Mouse (Mus musculus) liver, adult 2 months (tissue): ENCODE measurements at regions not wholly inside any gene's neighbourhood (a gene's known extent, or its start where the extent isn't known, plus 50 kb on each side); places are given as distances from the start of the nearest gene placed in this dataset.

Experiments used
- CTCF ChIP-seq: fragments of 200-500 bp; IDR thresholded peaks from 2 replicates; pipeline ENCODE4 v1.5.1; 2011; ENCODE audit warnings: low read depth, low read length, control low read depth
- POLR2A ChIP-seq: fragments of 200-500 bp; IDR thresholded peaks from 2 replicates; pipeline ENCODE4 v1.6.1; 2011; ENCODE audit warnings: low read length, control low read depth; ENCODE audit not compliant: insufficient read depth; ENCODE audit errors: extremely low read depth

DNA sequence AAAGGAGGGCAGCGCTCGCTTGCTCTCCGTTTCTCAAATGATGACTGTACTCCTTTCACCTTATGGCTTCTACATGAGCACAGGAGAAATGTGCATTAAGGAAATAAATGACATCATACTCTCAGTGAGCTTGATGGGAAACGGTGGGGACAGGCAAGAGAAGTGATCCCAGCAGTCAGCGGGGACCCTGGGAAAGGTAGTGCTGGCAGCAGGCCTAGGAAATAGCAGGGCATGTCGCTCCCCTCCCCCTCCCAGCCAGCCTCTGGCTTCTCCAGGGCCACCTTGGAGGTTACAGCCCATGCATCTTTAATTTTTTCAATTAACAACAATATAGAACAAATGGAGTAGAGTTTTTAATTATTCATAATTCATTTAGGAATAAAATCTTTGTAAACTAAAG is 58.6 kb upstream of the Klhl29 start:
- TF ChIP-seq CTCF (no peak), POLR2A (no peak)
